Mouse (Mus musculus) cerebellum, adult 2 months (tissue): ENCODE results near the gene Otud4.
"Not testable (repeated sequence)": the region's sequence is repeated elsewhere in the genome, so short reads cannot be mapped to it uniquely, and the experiment has no call there.

Experiments used
- CTCF ChIP-seq: fragments of 200-500 bp; IDR thresholded peaks from 2 replicates; pipeline ENCODE4 v1.5.1; 2011; ENCODE audit warnings: low read depth, mild to moderate bottlenecking, control low read depth, low read length, moderate library complexity, borderline replicate concordance; ENCODE audit not compliant: insufficient read depth
- POLR2A ChIP-seq: fragments of 200-500 bp; IDR thresholded peaks from 2 replicates; pipeline ENCODE4 v1.6.1; 2011; ENCODE audit warnings: low read length, control low read depth, borderline replicate concordance; ENCODE audit not compliant: insufficient read depth

DNA sequence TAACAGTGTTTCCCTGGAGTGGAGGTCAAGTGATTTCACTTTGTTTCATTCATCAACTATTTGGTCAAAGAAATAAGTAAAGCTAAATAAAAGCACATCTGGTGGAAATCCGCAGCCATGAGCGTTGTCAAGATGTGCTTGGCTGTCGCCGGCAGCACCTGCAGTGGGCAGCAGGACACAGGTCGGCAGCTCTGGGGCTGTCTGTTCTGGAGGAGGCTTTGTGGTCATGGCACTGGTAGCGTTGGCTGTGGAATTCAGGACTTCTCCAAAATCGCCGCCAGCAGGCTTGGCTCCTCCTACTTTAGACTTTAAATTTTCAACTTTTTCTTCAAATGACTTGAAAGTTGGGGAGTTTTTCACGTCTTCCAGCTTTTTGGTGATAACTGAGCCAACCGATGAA, 40.7 kb downstream of the Otud4 start:
- TF ChIP-seq CTCF, POLR2A: not testable (repeated sequence)
